ENCODE assay signal across 8 mouse cellular contexts in the genomic region with DNA sequence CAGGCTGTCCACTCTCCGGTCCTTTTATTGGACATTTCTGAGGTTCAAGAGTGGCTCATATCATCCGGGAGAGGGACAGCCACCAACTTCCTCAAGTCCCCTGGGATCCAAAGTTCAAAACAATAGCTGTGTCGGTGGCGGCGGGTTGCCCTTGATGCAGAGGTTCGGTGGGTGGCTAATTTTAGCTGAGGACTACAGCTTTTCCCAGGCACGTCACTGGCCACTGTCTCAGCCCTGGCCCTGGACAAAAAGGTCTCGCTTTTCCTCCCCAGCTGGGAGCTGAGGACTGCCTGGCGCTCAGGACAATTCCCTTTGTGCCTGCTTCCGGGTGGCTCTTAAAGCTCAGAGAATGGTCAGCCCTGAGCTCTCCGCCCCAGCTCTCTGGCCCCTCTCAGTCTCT. TPM values are rescaled to one million over a fixed set of nuclear protein-coding genes. Genes with fewer than 3 reads are reported as not detected.
DNase-seq lines count a peak whose midpoint lies in the region.

No protein-coding gene starts in this region.

- peak; percentile 52 for DNase-seq in embryo, embryonic 10 days (ENCODE audit: low spot score)
- no peak for DNase-seq in embryo, embryonic 9.5 days (ENCODE audit: extremely low spot score)
- peak; percentile 67 for DNase-seq in brain, adult 2 months (ENCODE audit: low read depth, low spot score)
- DNase-seq in heart, postnatal 10 days, result peak; percentile 71 to 73
- peak; percentile 63 to 85 for DNase-seq in kidney, postnatal 25 days
- DNase-seq in left cerebral cortex, adult 9 months (ENCODE audit: low spot score in 2 of 2), result no peak
- no peak for DNase-seq in right cerebral cortex, postnatal 4 days
- no peak for DNase-seq in urinary bladder, adult 18-20 months (ENCODE audit: low spot score in 2 of 2)

- intact Hi-C loops in heart, postnatal 10 days (cut with DNase I), result no loop called here

RNA-seq across cellular contexts. Expression of a gene that starts 38.5 kb away (rescaled TPM):
- total RNA-seq in heart, postnatal 10 days (2021), result 10 to 100 TPM; 35.3 to 47.0 TPM

RNA-seq across cellular contexts. Expression of a gene that starts 40.2 kb away (rescaled TPM):
- 1 to 10 TPM; 6.8 to 7.7 TPM for total RNA-seq in heart, postnatal 10 days (2021)

Comparison
In these comparisons a context has a peak if more than half of its experiments do, and no peak if none do; other contexts are left out.
1. DNase-seq: peak in embryo, embryonic 10 days (single experiment), brain, adult 2 months (single experiment), heart, postnatal 10 days (2 of 2) and kidney, postnatal 25 days (2 of 2); none in embryo, embryonic 9.5 days (single experiment), left cerebral cortex, adult 9 months (0 of 2), right cerebral cortex, postnatal 4 days (single experiment) and urinary bladder, adult 18-20 months (0 of 2).